Mouse (Mus musculus) G1E (cell line): ENCODE measurements around the gene Ruvbl2.

Experiments
- CTCF ChIP-seq: IDR thresholded peaks from 2 replicates; pipeline ENCODE4 v1.5.1; 2012; ENCODE audit warnings: low read depth, low read length, inconsistent platforms, mixed read lengths
- GATA1 ChIP-seq: IDR thresholded peaks from 2 replicates; pipeline ENCODE4 v1.6.1; 2012; ENCODE audit warnings: borderline replicate concordance, low read length, inconsistent platforms, mixed read lengths
- GATA2 ChIP-seq: IDR thresholded peaks from 2 replicates; pipeline ENCODE4 v1.6.1; 2012; ENCODE audit warnings: low read depth, low read length, inconsistent platforms, borderline replicate concordance
- POLR2AphosphoS5 ChIP-seq: IDR thresholded peaks from 2 replicates; pipeline ENCODE4 v1.6.1; 2012; ENCODE audit warnings: low read depth, low read length, inconsistent platforms; ENCODE audit not compliant: insufficient replicate concordance
- TAL1 ChIP-seq: conservative IDR thresholded peaks from 2 replicates; pipeline ENCODE4 v1.6.1; 2012; ENCODE audit warnings: low read depth, low read length, inconsistent platforms, mixed read lengths

- TF ChIP-seq CTCF: no peak
- no peak for TF ChIP-seq POLR2AphosphoS5
- TF ChIP-seq GATA1: no peak
- no peak for TF ChIP-seq TAL1
- TF ChIP-seq GATA2: no peak
These were observed 850 bp downstream of the Ruvbl2 start for GRCm38 (mm10) chr7:45437046-45437445.
